Mouse (Mus musculus): Measurements from ENCODE around the gene Pax5. TPM values are rescaled to one million over a fixed set of nuclear protein-coding genes. Genes with fewer than 3 reads are reported as not detected.

The Pax5 gene
- polyA plus RNA-seq, 1 experiment from 2014 or later: not detected

GRCm38 (mm10) chr4:44673726-44674125, 36.6 kb downstream of the Pax5 start:
- H3K9me3 ChIP-seq (ENCODE audit: control insufficient read depth, low read length): no peaks in the 10 kb centered on the region
- no peak for DNase-seq (ENCODE audit: low spot score)
- ATAC-seq (ENCODE audit: low FRiP score, low TSS enrichment): no peak
- H3K4me1 ChIP-seq (replicated peaks; ENCODE audit: control insufficient read depth, insufficient read depth): no peaks in the 10 kb centered on the region
- no peak overlapping the region for H3K9ac ChIP-seq (ENCODE audit: low read length)
- no peak overlapping the region for H3K4me2 ChIP-seq (replicated peaks; ENCODE audit: low read depth)
- TF ChIP-seq EP300 (optimal IDR thresholded peaks at IDR 0.05) (no peak), CTCF (IDR thresholded peaks at IDR 0.05; ENCODE audit: low read depth) (no peak)
- no peak overlapping the region for H3K4me3 ChIP-seq (ENCODE audit: low read depth, low read length)
- no peaks in the 10 kb centered on the region for H3K36me3 ChIP-seq (ENCODE audit: control insufficient read depth, insufficient read depth, low read length)
- no peak overlapping the region for H3K27ac ChIP-seq (replicated peaks)
- H3K27me3 ChIP-seq (ENCODE audit: control insufficient read depth, insufficient read depth, low read length): no peaks in the 10 kb centered on the region
- 58% methylated on average over 9 of the region's 9 CpGs for WGBS

GRCm38 (mm10) chr4:44672216-44672937, 37.9 kb downstream of the Pax5 start:
- Histone ChIP-seq H3K27me3 (ENCODE audit: control insufficient read depth, insufficient read depth, low read length) (no peaks in the 10 kb centered on the region), H3K4me3 (ENCODE audit: low read depth, low read length) (no peak overlapping the region), H3K9me3 (ENCODE audit: control insufficient read depth, low read length) (no peaks in the 10 kb centered on the region), H3K36me3 (ENCODE audit: control insufficient read depth, insufficient read depth, low read length) (no peaks in the 10 kb centered on the region), H3K4me2 (replicated peaks; ENCODE audit: low read depth) (no peak overlapping the region), H3K9ac (ENCODE audit: low read length) (no peak overlapping the region), H3K4me1 (replicated peaks; ENCODE audit: control insufficient read depth, insufficient read depth) (no peaks in the 10 kb centered on the region), H3K27ac (replicated peaks) (no peak overlapping the region)
- TF ChIP-seq EP300 (optimal IDR thresholded peaks at IDR 0.05): no peak
- TF ChIP-seq CTCF (IDR thresholded peaks at IDR 0.05; ENCODE audit: low read depth): no peak
- DNase-seq (ENCODE audit: low spot score): no peak
- WGBS: 44% methylated on average over 10 of the region's 10 CpGs
- no peak for ATAC-seq (ENCODE audit: low FRiP score, low TSS enrichment)

GRCm38 (mm10) chr4:44671486-44671885, 38.8 kb downstream of the Pax5 start:
- TF ChIP-seq EP300 (optimal IDR thresholded peaks at IDR 0.05) (no peak), CTCF (IDR thresholded peaks at IDR 0.05; ENCODE audit: low read depth) (no peak)
- WGBS: 86% methylated on average over 3 of the region's 3 CpGs
- Histone ChIP-seq H3K27me3 (ENCODE audit: control insufficient read depth, insufficient read depth, low read length) (no peaks in the 10 kb centered on the region), H3K4me1 (replicated peaks; ENCODE audit: control insufficient read depth, insufficient read depth) (no peaks in the 10 kb centered on the region), H3K9ac (ENCODE audit: low read length) (no peak overlapping the region), H3K36me3 (ENCODE audit: control insufficient read depth, insufficient read depth, low read length) (no peaks in the 10 kb centered on the region), H3K9me3 (ENCODE audit: control insufficient read depth, low read length) (no peaks in the 10 kb centered on the region), H3K4me2 (replicated peaks; ENCODE audit: low read depth) (no peak overlapping the region), H3K4me3 (ENCODE audit: low read depth, low read length) (no peak overlapping the region), H3K27ac (replicated peaks) (no peak overlapping the region)
- no peak for ATAC-seq (ENCODE audit: low FRiP score, low TSS enrichment)
- DNase-seq (ENCODE audit: low spot score): no peak

GRCm38 (mm10) chr4:44671035-44671434, 39.3 kb downstream of the Pax5 start:
- 88% methylated on average over 2 of the region's 2 CpGs for WGBS
- H3K4me2 ChIP-seq (replicated peaks; ENCODE audit: low read depth): no peak overlapping the region
- H3K4me1 ChIP-seq (replicated peaks; ENCODE audit: control insufficient read depth, insufficient read depth): no peaks in the 10 kb centered on the region
- no peak overlapping the region for H3K9ac ChIP-seq (ENCODE audit: low read length)
- DNase-seq (ENCODE audit: low spot score) (no peak), ATAC-seq (ENCODE audit: low FRiP score, low TSS enrichment) (no peak)
- TF ChIP-seq CTCF (IDR thresholded peaks at IDR 0.05; ENCODE audit: low read depth) (no peak), EP300 (optimal IDR thresholded peaks at IDR 0.05) (no peak)
- no peaks in the 10 kb centered on the region for H3K27me3 ChIP-seq (ENCODE audit: control insufficient read depth, insufficient read depth, low read length)
- H3K4me3 ChIP-seq (ENCODE audit: low read depth, low read length): no peak overlapping the region
- no peaks in the 10 kb centered on the region for H3K9me3 ChIP-seq (ENCODE audit: control insufficient read depth, low read length)
- H3K27ac ChIP-seq (replicated peaks): no peak overlapping the region
- H3K36me3 ChIP-seq (ENCODE audit: control insufficient read depth, insufficient read depth, low read length): no peaks in the 10 kb centered on the region

GRCm38 (mm10) chr4:44670380-44670779, 39.9 kb downstream of the Pax5 start:
- no peak overlapping the region for H3K9ac ChIP-seq (ENCODE audit: low read length)
- H3K27me3 ChIP-seq (ENCODE audit: control insufficient read depth, insufficient read depth, low read length): no peaks in the 10 kb centered on the region
- no peak overlapping the region for H3K4me2 ChIP-seq (replicated peaks; ENCODE audit: low read depth)
- no peaks in the 10 kb centered on the region for H3K36me3 ChIP-seq (ENCODE audit: control insufficient read depth, insufficient read depth, low read length)
- no peaks in the 10 kb centered on the region for H3K4me1 ChIP-seq (replicated peaks; ENCODE audit: control insufficient read depth, insufficient read depth)
- no peak for TF ChIP-seq CTCF (IDR thresholded peaks at IDR 0.05; ENCODE audit: low read depth)
- TF ChIP-seq EP300 (optimal IDR thresholded peaks at IDR 0.05): no peak
- DNase-seq (ENCODE audit: low spot score) (no peak), ATAC-seq (ENCODE audit: low FRiP score, low TSS enrichment) (no peak)
- 74% methylated on average over 4 of the region's 4 CpGs for WGBS
- no peaks in the 10 kb centered on the region for H3K9me3 ChIP-seq (ENCODE audit: control insufficient read depth, low read length)
- no peak overlapping the region for H3K4me3 ChIP-seq (ENCODE audit: low read depth, low read length)
- H3K27ac ChIP-seq (replicated peaks): no peak overlapping the region

- TF ChIP-seq CTCF (IDR thresholded peaks at IDR 0.05; ENCODE audit: low read depth) (peak; percentile 64), EP300 (optimal IDR thresholded peaks at IDR 0.05) (no peak)
- Histone ChIP-seq H3K36me3 (ENCODE audit: control insufficient read depth, insufficient read depth, low read length) (no peaks in the 10 kb centered on the region), H3K9me3 (ENCODE audit: control insufficient read depth, low read length) (no peaks in the 10 kb centered on the region), H3K4me2 (replicated peaks; ENCODE audit: low read depth) (no peak overlapping the region), H3K9ac (ENCODE audit: low read length) (no peak overlapping the region), H3K4me3 (ENCODE audit: low read depth, low read length) (no peak overlapping the region), H3K27ac (replicated peaks) (no peak overlapping the region), H3K4me1 (replicated peaks; ENCODE audit: control insufficient read depth, insufficient read depth) (no peaks in the 10 kb centered on the region), H3K27me3 (ENCODE audit: control insufficient read depth, insufficient read depth, low read length) (0 out of 2 replicates have a peak, but pooled peaks cover 4% of the 10 kb centered on the region)
- DNase-seq (ENCODE audit: low spot score) (peak; percentile 31), ATAC-seq (ENCODE audit: low FRiP score, low TSS enrichment) (no peak)
- 70% methylated on average over 7 of the region's 7 CpGs for WGBS
Measured at GRCm38 (mm10) chr4:44669485-44670181, 40.7 kb downstream of the Pax5 start.
